Mouse (Mus musculus) Patski (cell line): Measurements from ENCODE around the gene Fam160a1. TPM values are rescaled to one million over a fixed set of nuclear protein-coding genes. Genes with fewer than 3 reads are reported as not detected.
A peak's percentile ranks its signal among the peaks of the same experiment; 100 is the strongest.

Experiments used
- ATAC-seq: fragments of 100-300 bp; one replicate; pipeline ENCODE4 v1.8.0; 2021
- CTCF ChIA-PET: fragments of 350-600 bp; sonication (Branson Sonifier 250); formaldehyde crosslinking; loops from one replicate; lab custom pipeline; 2022; ENCODE audit warnings: inconsistent platforms; lab: Charles Lee
- POLR2A ChIA-PET: fragments of 350-600 bp; sonication (Branson Sonifier 250); formaldehyde crosslinking; loops from one replicate; lab custom pipeline; 2022; ENCODE audit warnings: antibody characterized with exemption, inconsistent platforms; lab: Charles Lee
- DNase-seq: peaks from one replicate; pipeline ENCODE4 v3.0.0-alpha.2; 2011; ENCODE audit warnings: low read depth, low spot score
- H3K27me3 ChIP-seq: fragments of 371-371 bp; one replicate; pipeline ENCODE4 v1.5.1; 2021
- CTCF ChIP-seq: fragments of 100-300 bp; IDR thresholded peaks from one replicate; pipeline ENCODE4 v1.5.1; 2021
- in situ Hi-C: fragments of 300-500 bp; cut with MboI; formaldehyde crosslinking; loops from 3 replicates; pipeline ENCODE4 v1.11.1; 2018; ENCODE audit warnings: low pct_unique_long_range_greater_than_20kb, mixed read lengths
- polyA plus RNA-seq: library from polyadenylated mRNA; unstranded; gene quantifications from one replicate; pipeline ENCODE4 v1.2.3, GENCODE M21; 2021

Gene Fam160a1
- polyA plus RNA-seq, 1 experiment from 2014 or later: 22.4 TPM

DNA sequence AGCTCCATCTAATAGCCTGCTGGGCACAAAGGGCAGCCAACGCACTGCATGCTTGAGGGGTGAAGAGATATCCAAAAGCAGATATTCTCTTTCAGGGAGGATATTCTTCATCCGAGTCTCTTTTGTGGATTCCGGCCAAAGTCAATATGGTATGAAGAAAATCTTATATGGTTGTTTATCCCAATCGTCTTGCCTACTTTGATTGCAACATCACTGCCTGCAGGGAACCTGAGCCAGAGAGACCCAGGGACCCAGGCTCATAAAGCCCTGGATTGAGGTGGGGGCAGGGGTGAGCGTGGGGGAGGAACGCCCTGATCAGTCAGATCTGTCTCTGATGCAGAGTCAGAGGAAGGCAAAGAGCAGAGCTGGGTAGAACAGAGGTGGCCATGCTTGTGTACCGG is 52.2 kb downstream of the Fam160a1 start:
- no peak for TF ChIP-seq CTCF
- H3K27me3 ChIP-seq: no peaks in the 10 kb centered on the region
- ChIA-PET POLR2A (interaction anchor here (0.7 to 2.2 kb wide), 2 partner anchors 11 to 21 kb away, joined by 4 to 5 read pairs; no protein-coding TSS in a partner anchor), CTCF (interaction anchor here (0.7 to 2.1 kb wide), 7 partner anchors 10 to 57 kb away, joined by 3 to 13 read pairs (median 4); no protein-coding TSS in a partner anchor)
- in situ Hi-C loops: no loop called here
- DNase-seq: peak; percentile 63
- ATAC-seq: peak; percentile 80

DNA sequence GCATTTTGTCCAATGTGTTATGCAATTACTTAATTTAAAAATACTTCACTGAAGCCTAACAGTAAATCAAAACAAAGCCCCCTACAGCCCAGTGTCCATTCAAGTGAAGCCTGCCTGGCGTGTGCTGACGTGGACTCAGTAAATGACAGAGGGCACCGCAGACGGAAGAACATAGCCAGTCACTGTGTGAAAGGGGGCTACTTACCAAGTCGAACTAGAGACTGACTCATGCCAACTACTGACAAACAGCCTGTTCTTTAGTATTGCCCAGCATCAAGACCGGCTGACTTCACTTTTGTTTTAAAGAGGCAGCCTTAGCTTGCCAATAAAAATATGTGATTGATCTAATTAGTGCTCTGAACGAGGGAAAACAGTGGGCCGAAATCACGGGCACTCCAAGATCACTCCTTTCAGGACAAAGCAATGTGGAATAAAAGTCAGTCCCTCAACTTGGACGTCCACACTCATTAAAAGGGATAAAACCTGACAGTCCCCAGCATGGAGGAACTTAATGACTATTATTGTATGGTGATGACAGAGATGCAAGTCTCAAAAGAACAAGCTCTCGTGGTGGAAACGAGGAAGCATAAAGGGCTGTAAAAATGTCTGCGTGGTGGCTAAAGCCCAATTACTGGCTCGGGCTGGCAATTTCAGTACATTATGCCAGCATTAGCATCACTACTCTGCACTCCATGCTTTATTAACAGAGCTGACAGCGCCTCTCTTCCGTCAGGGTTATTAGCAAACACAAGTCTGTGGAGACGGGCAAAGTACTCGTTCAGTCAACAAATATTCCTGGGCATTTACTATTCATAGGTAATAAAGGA is 52.9 kb downstream of the Fam160a1 start:
- in situ Hi-C loops: no loop called here

DNA sequence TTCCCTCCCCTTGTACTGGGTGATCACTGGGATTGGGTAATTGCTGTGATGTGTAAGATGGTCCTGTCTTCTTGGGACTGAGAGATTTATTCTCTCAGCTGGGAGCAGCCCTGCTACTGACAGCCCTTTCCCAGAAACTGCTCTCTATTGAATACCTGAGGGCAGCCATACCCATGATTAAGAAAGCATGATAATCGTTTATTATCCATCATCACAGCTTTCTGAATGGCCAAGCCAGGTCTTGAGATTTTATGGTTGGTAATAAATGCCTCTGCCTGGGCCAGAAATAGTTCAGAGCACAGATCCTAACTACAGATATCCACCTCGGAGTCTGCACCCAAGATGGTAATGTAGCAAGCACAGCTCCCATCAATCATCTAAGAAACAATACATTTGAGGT is 59.1 kb downstream of the Fam160a1 start:
- no peak for ATAC-seq
- DNase-seq: no peak
- in situ Hi-C loops: no loop called here
- no peak for TF ChIP-seq CTCF
- CTCF ChIA-PET: interaction anchor here (0.8 to 1.0 kb wide), 2 partner anchors 8 to 15 kb away, joined by 3 to 4 read pairs; no protein-coding TSS in a partner anchor
- no peaks in the 10 kb centered on the region for H3K27me3 ChIP-seq
- POLR2A ChIA-PET: no interaction called here

More for the DNA sequence above, 52.9 kb downstream of the Fam160a1 start:
- no peaks in the 10 kb centered on the region for H3K27me3 ChIP-seq
- DNase-seq: no peak
- TF ChIP-seq CTCF: no peak
- ChIA-PET POLR2A (interaction anchor here (0.7 kb wide), 1 partner anchor 20 kb away, joined by 4 read pairs; no protein-coding TSS in a partner anchor), CTCF (interaction anchor here (0.7 to 1.6 kb wide), 6 partner anchors 10 to 56 kb away, joined by 3 to 5 read pairs (median 3); no protein-coding TSS in a partner anchor)
- ATAC-seq: peak; percentile 35

DNA sequence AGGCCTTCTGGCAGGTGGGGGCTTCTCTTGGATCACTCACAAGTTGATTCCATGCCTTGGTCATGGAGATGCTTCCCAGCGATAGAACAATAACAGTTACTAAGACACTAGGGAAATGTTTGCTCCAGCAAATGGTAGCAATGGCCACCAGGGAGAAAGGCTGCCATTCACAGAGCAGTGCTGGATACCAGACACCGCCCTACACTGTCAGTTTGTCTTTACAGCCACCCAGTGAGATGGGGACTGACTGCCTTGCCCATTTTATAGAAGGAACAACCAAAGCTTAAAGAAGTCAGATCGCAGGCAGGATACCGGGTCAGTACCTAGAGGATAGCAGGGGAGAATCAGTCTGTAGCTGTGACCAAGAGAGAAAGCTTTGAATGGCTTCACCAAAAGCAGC is 59.7 kb downstream of the Fam160a1 start:
- POLR2A ChIA-PET: no interaction called here
- CTCF ChIA-PET: interaction anchor here (0.8 kb wide), 1 partner anchor 15 kb away, joined by 4 read pairs; no protein-coding TSS in a partner anchor
- no peak for DNase-seq

DNA sequence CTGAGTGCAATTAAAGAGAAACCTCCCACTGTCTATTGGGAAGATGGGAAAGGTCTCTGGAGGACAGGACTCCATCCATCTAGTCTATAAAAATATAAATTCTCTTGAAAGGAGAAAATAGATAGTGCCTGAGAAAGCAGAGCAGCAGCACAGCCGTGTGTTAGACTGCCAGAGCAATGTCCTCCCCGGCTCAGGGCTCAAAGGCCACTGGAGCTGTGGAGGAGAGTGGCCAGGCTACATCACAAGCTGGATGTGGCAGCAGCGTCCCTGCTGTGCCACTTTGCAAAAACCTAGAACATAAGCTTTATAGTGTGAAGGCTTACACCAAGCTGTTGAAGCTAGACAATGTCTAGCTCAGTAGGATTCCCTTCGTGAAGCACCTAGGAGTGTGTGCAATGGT is 67.7 kb downstream of the Fam160a1 start:
- in situ Hi-C loops: no loop called here
- POLR2A ChIA-PET: interaction anchor here (0.8 kb wide), 1 partner anchor 137 kb away, joined by 3 read pairs; no protein-coding TSS in a partner anchor
- H3K27me3 ChIP-seq: no peaks in the 10 kb centered on the region
- no peak for TF ChIP-seq CTCF
- DNase-seq: no peak
- no peak for ATAC-seq
- CTCF ChIA-PET: interaction anchor here (0.7 to 1.6 kb wide), 3 partner anchors 9 to 21 kb away, joined by 3 to 5 read pairs (median 3); no protein-coding TSS in a partner anchor

More for the DNA sequence above, 59.7 kb downstream of the Fam160a1 start:
- H3K27me3 ChIP-seq: no peaks in the 10 kb centered on the region
- ATAC-seq: no peak
- in situ Hi-C loops: no loop called here
- TF ChIP-seq CTCF: no peak

DNA sequence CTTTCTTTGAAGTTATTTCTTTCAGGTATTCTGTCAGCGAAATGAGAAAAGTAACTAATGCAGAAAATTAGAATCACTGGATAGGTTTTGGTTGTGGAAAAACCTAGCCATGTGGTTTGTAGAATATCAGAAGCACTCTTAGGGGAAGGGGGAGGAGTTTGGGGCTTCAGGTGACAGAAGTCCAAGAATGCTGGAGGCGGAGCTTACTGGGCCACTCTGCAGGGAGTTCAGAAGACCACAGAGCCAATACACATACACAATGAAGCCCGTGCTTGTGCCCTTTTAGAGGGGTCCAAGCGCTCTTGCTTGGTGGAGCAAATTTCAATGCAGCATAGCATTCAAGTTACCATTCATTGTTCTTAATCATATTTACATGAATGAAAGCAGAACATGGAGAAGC is 68.2 kb downstream of the Fam160a1 start:
- no peak for DNase-seq
- ChIA-PET POLR2A (no interaction called here), CTCF (interaction anchor here (1.3 to 1.6 kb wide), 2 partner anchors 13 to 20 kb away, joined by 3 to 5 read pairs; no protein-coding TSS in a partner anchor)
- no peak for ATAC-seq
- no peaks in the 10 kb centered on the region for H3K27me3 ChIP-seq
- in situ Hi-C loops: no loop called here
- no peak for TF ChIP-seq CTCF

DNA sequence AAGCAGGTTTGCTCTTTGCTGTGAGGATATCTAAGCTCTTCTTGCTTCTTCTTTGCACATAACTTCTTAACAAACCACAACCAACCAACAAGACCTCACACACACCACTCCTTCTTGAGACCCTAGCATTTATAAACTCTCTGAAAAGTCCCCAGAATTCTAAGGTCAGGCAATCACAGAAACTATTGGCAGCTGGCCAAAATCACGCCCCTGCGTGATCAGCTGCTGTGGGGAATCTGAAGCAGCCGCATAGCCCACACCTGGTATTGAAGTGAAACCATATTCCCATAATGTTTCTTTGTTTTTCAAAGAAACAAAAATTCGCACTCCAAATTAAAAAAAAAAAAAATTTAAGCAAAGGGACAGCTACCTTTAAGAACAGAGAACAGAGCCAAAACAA is 71.0 kb downstream of the Fam160a1 start:
- no peak for TF ChIP-seq CTCF
- in situ Hi-C loops: no loop called here
- H3K27me3 ChIP-seq: no peaks in the 10 kb centered on the region
- DNase-seq (no peak), ATAC-seq (no peak)
- POLR2A ChIA-PET: interaction anchor here (0.7 to 1.2 kb wide), 2 partner anchors 17 to 60 kb away, joined by 3 read pairs; no protein-coding TSS in a partner anchor
- CTCF ChIA-PET: interaction anchor here (1.0 to 1.3 kb wide), 3 partner anchors 9 to 17 kb away, joined by 3 to 4 read pairs (median 3); no protein-coding TSS in a partner anchor

DNA sequence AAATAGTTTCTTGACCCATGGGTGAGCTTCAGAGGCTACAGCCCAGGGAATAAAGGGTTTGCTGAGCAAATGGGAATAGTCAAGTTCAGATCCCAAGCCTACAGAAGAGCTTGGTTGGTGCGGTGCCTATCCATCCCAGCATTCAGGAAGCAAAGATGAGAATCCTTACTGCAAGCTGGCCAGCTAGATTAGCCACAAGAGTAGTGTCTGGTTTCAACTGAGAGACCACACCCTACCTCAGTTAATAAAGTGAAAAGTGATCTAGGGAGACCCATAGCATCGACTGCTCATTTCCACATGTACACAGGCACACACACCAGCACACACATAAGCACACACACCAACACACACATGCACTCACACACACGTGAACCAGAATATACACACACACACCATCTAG is 75.3 kb downstream of the Fam160a1 start:
- POLR2A ChIA-PET: interaction anchor here (0.8 kb wide), 1 partner anchor 17 kb away, joined by 3 read pairs; no protein-coding TSS in a partner anchor
- no peak for DNase-seq
- no peaks in the 10 kb centered on the region for H3K27me3 ChIP-seq
- TF ChIP-seq CTCF: no peak
- CTCF ChIA-PET: interaction anchor here (1.1 to 3.0 kb wide), 5 partner anchors 9 to 182 kb away, joined by 3 to 13 read pairs (median 3); no protein-coding TSS in a partner anchor
- in situ Hi-C loops: no loop called here
- ATAC-seq: no peak

DNA sequence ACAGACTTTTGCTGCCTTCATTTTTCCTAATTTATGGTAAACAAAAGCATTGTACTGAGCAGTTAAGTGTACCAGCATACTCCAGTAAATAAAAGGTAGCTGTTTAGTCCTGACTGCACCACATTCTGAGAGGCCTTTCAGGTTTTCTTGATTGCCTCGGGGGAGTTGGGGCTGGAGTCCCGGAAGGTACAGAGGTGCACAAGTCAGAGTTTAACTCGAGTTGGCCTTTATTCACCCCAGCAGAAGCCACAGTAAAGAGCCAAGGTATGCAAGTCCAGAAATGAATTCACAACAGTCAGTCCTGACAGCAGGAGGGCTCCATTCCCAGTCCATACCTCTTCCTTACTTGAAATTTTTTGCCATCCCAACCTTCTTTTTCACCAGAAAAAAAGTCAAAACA is 78.5 kb downstream of the Fam160a1 start:
- H3K27me3 ChIP-seq: no peaks in the 10 kb centered on the region
- CTCF ChIA-PET: interaction anchor here (1.3 kb wide), 1 partner anchor 10 kb away, joined by 3 read pairs; no protein-coding TSS in a partner anchor
- POLR2A ChIA-PET: no interaction called here
- ATAC-seq (no peak), DNase-seq (no peak)
- in situ Hi-C loops: no loop called here
- TF ChIP-seq CTCF: no peak

DNA sequence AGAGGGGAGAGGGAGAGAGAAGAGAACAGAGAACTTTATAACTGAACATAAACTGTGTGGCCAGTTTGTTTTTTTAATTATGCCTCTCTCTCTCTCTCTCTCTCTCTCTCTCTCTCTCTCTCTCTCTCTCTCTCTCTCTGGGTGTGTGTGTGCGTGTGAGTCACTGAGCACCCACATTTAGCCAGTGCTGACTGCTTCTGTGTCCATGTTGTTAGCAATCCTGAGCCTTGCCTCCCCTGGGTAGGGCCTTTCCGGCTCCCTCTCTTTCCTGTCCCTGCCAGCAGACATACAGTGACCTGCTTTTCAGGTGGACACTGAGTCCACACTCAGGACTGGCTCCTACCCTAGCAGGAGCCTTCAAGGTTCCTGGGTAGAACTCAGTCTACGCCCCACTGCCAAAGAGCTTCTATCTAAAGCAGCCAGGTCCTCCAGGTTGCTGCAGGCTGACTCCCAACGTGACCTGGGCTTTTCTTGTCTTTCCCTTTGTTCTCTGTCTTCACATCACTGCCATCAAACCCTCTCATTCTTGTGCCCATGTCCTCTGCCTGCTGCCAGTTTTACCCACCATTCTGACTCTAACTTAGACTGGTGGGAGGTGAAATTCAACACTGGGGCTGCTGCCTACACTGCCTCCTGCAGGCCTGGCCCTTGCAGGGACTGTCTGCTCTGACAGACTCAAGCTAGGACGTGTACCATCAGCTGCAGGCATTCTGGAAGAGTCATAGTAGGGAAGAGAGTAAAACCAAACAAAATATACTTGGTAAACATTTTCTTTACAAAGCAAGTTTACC is 83.0 kb downstream of the Fam160a1 start:
- in situ Hi-C loops: no loop called here
- no peak for ATAC-seq
- ChIA-PET CTCF (interaction anchor here (0.9 to 1.3 kb wide), 2 partner anchors 26 to 184 kb away, joined by 3 to 4 read pairs; no protein-coding TSS in a partner anchor), POLR2A (no interaction called here)
- no peak for DNase-seq
- H3K27me3 ChIP-seq: no peaks in the 10 kb centered on the region
- TF ChIP-seq CTCF: no peak
